Mouse (Mus musculus) hindbrain, embryonic 14.5 days (tissue): ENCODE results near the gene Sorcs3. TPM values are rescaled to one million over a fixed set of nuclear protein-coding genes. Genes with fewer than 3 reads are reported as not detected.

Source experiments
- ATAC-seq: fragments of 200-750 bp; cut with Nextera tagmentation; 2 replicates; pipeline ENCODE4 v1.8.0; 2017; ENCODE audit warnings: moderate number of reproducible peaks, mild to moderate bottlenecking, moderate TSS enrichment, moderate library complexity; ENCODE audit not compliant: low FRiP score
- DNase-seq: peaks from one replicate; pipeline ENCODE4 v3.0.0-alpha.2; 2015; ENCODE audit warnings: low spot score
- H3K27ac ChIP-seq: fragments of 300-500 bp; sonication (generic); 2 replicates; pipeline ENCODE4 v1.5.1; 2014; ENCODE audit warnings: mild to moderate bottlenecking, moderate library complexity
- H3K27me3 ChIP-seq: fragments of 300-500 bp; sonication (generic); 2 replicates; pipeline ENCODE4 v1.6.1; 2014; ENCODE audit warnings: mild to moderate bottlenecking, low read length, mixed read lengths; ENCODE audit not compliant: control insufficient read depth, insufficient read depth
- H3K36me3 ChIP-seq: fragments of 300-500 bp; sonication (generic); replicated peaks from 2 replicates; pipeline ENCODE4 v1.6.1; 2014; ENCODE audit not compliant: control insufficient read depth, insufficient read depth
- H3K4me1 ChIP-seq: fragments of 300-500 bp; sonication (generic); replicated peaks from 2 replicates; pipeline ENCODE4 v1.6.1; 2014; ENCODE audit warnings: antibody characterized with exemption, low read length, mixed read lengths; ENCODE audit not compliant: control insufficient read depth, insufficient read depth
- H3K4me2 ChIP-seq: fragments of 300-500 bp; sonication (generic); replicated peaks from 2 replicates; pipeline ENCODE4 v1.6.1; 2014; ENCODE audit warnings: mild to moderate bottlenecking, moderate library complexity
- H3K4me3 ChIP-seq: fragments of 300-500 bp; sonication (generic); replicated peaks from 2 replicates; pipeline ENCODE4 v1.5.1; 2014; ENCODE audit warnings: mild to moderate bottlenecking, low read length
- H3K9ac ChIP-seq: fragments of 300-500 bp; sonication (generic); 2 replicates; pipeline ENCODE4 v1.6.1; 2014
- H3K9me3 ChIP-seq: fragments of 300-500 bp; sonication (generic); 2 replicates; pipeline ENCODE4 v1.6.1; 2016; ENCODE audit warnings: low read length; ENCODE audit not compliant: control insufficient read depth
- WGBS: fragments of 180-500 bp; shearing (Covaris S2); extraction: QIAGEN DNeasy Blood & Tissue Kit; methylation state at CpG from one replicate; pipeline ENCODE4 v1.1.7; 2014; 5-methylcytosine and 5-hydroxymethylcytosine counted together
- polyA plus RNA-seq: library from polyadenylated mRNA; unstranded; fragments of >200 nt; fragmentation: Nextera tagmentation; extraction: Ambion mirVana; gene quantifications from 2 replicates; pipeline ENCODE4 v1.2.1, GENCODE M21; 2014

Gene Sorcs3
- polyA plus RNA-seq, 1 experiment from 2014 or later: 16.9 TPM

GRCm38 (mm10) chr19:48779095-48779765, 573.4 kb downstream of the Sorcs3 start:
- 0 out of 2 replicates have a peak, but pooled peaks cover 9% of the 10 kb centered on the region for H3K9me3 ChIP-seq
- WGBS: 88% methylated on average over 3 of the region's 3 CpGs
- no peaks in the 10 kb centered on the region for H3K36me3 ChIP-seq
- no peak overlapping the region for H3K4me3 ChIP-seq
- no peaks in the 10 kb centered on the region for H3K27me3 ChIP-seq
- no peak for DNase-seq
- H3K4me2 ChIP-seq: no peak overlapping the region
- no peak for ATAC-seq
- H3K9ac ChIP-seq: no peak overlapping the region
- H3K4me1 ChIP-seq: peaks cover 10% of the 10 kb centered on the region; the same call in 1 of the 2 replicates
- H3K27ac ChIP-seq: no peak overlapping the region

- Histone ChIP-seq H3K27ac (no peak overlapping the region), H3K9me3 (0 out of 2 replicates have a peak, but pooled peaks cover 6% of the 10 kb centered on the region), H3K4me1 (peaks cover 10% of the 10 kb centered on the region; the same call in 1 of the 2 replicates), H3K27me3 (no peaks in the 10 kb centered on the region), H3K4me2 (no peak overlapping the region), H3K9ac (no peak overlapping the region), H3K36me3 (no peaks in the 10 kb centered on the region), H3K4me3 (no peak overlapping the region)
- DNase-seq (no peak), ATAC-seq (no peak)
- WGBS: 84% methylated on average over 2 of the region's 2 CpGs
Observed at GRCm38 (mm10) chr19:48780813-48781212, 575.0 kb downstream of the Sorcs3 start.

- H3K9ac ChIP-seq: no peak overlapping the region
- H3K4me3 ChIP-seq: no peak overlapping the region
- 24% methylated on average over 7 of the region's 7 CpGs for WGBS
- no peaks in the 10 kb centered on the region for H3K36me3 ChIP-seq
- no peaks in the 10 kb centered on the region for H3K27me3 ChIP-seq
- DNase-seq (peak; percentile 36), ATAC-seq (peak; percentile 76; the same call in 1 of the 2 replicates)
- no peaks in the 10 kb centered on the region for H3K9me3 ChIP-seq
- H3K4me1 ChIP-seq: peaks cover 10% of the 10 kb centered on the region; the same call in 1 of the 2 replicates
- peak overlapping the region; percentile 21; the same call in 1 of the 2 replicates for H3K27ac ChIP-seq
- H3K4me2 ChIP-seq: no peak overlapping the region
Observed at GRCm38 (mm10) chr19:48782024-48782721, 576.3 kb downstream of the Sorcs3 start.

GRCm38 (mm10) chr19:48787269-48787668, 581.4 kb downstream of the Sorcs3 start:
- H3K9me3 ChIP-seq: no peaks in the 10 kb centered on the region
- H3K4me1 ChIP-seq: peaks cover 3% of the 10 kb centered on the region; the same call in 1 of the 2 replicates
- H3K27me3 ChIP-seq: no peaks in the 10 kb centered on the region
- H3K4me3 ChIP-seq: no peak overlapping the region
- DNase-seq (no peak), ATAC-seq (no peak)
- no peak overlapping the region for H3K27ac ChIP-seq
- H3K4me2 ChIP-seq: no peak overlapping the region
- H3K9ac ChIP-seq: no peak overlapping the region
- no peaks in the 10 kb centered on the region for H3K36me3 ChIP-seq
- WGBS: 87% methylated on average over 4 of the region's 4 CpGs

- ATAC-seq: no peak
Observed at GRCm38 (mm10) chr19:48804546-48804945, 598.7 kb downstream of the Sorcs3 start.

GRCm38 (mm10) chr19:48811541-48811940, 605.7 kb downstream of the Sorcs3 start:
- WGBS: 61% methylated on average over 3 of the region's 3 CpGs
- H3K27ac ChIP-seq: no peak overlapping the region
- H3K4me1 ChIP-seq: no peaks in the 10 kb centered on the region
- no peak for DNase-seq
- H3K9ac ChIP-seq: no peak overlapping the region
- no peaks in the 10 kb centered on the region for H3K36me3 ChIP-seq
- H3K4me3 ChIP-seq: no peak overlapping the region
- no peaks in the 10 kb centered on the region for H3K27me3 ChIP-seq
- H3K9me3 ChIP-seq: no peaks in the 10 kb centered on the region
- H3K4me2 ChIP-seq: no peak overlapping the region
- no peak for ATAC-seq

More at GRCm38 (mm10) chr19:48804546-48804945, 598.7 kb downstream of the Sorcs3 start:
- Histone ChIP-seq H3K27ac (no peak overlapping the region), H3K4me2 (no peak overlapping the region), H3K27me3 (no peaks in the 10 kb centered on the region), H3K4me3 (no peak overlapping the region), H3K9ac (no peak overlapping the region), H3K4me1 (no peaks in the 10 kb centered on the region), H3K9me3 (no peaks in the 10 kb centered on the region), H3K36me3 (no peaks in the 10 kb centered on the region)
- 32% methylated on average over 6 of the region's 6 CpGs for WGBS
- no peak for DNase-seq

GRCm38 (mm10) chr19:48813823-48814222, 608.0 kb downstream of the Sorcs3 start:
- Histone ChIP-seq H3K36me3 (no peaks in the 10 kb centered on the region), H3K27me3 (no peaks in the 10 kb centered on the region)
- no peak for ATAC-seq

GRCm38 (mm10) chr19:48815064-48815463, 609.2 kb downstream of the Sorcs3 start:
- ATAC-seq (no peak), DNase-seq (no peak)
- Histone ChIP-seq H3K27me3 (no peaks in the 10 kb centered on the region), H3K4me3 (no peak overlapping the region), H3K9me3 (no peaks in the 10 kb centered on the region), H3K4me2 (no peak overlapping the region), H3K9ac (no peak overlapping the region), H3K27ac (no peak overlapping the region), H3K36me3 (no peaks in the 10 kb centered on the region), H3K4me1 (no peaks in the 10 kb centered on the region)
- 95% methylated on average over 3 of the region's 3 CpGs for WGBS

More at GRCm38 (mm10) chr19:48813823-48814222, 608.0 kb downstream of the Sorcs3 start:
- no peaks in the 10 kb centered on the region for H3K9me3 ChIP-seq
- no peak overlapping the region for H3K9ac ChIP-seq
- 88% methylated on average over 4 of the region's 4 CpGs for WGBS
- no peak for DNase-seq
- no peaks in the 10 kb centered on the region for H3K4me1 ChIP-seq
- H3K27ac ChIP-seq: no peak overlapping the region
- H3K4me3 ChIP-seq: no peak overlapping the region
- H3K4me2 ChIP-seq: no peak overlapping the region

DNA sequence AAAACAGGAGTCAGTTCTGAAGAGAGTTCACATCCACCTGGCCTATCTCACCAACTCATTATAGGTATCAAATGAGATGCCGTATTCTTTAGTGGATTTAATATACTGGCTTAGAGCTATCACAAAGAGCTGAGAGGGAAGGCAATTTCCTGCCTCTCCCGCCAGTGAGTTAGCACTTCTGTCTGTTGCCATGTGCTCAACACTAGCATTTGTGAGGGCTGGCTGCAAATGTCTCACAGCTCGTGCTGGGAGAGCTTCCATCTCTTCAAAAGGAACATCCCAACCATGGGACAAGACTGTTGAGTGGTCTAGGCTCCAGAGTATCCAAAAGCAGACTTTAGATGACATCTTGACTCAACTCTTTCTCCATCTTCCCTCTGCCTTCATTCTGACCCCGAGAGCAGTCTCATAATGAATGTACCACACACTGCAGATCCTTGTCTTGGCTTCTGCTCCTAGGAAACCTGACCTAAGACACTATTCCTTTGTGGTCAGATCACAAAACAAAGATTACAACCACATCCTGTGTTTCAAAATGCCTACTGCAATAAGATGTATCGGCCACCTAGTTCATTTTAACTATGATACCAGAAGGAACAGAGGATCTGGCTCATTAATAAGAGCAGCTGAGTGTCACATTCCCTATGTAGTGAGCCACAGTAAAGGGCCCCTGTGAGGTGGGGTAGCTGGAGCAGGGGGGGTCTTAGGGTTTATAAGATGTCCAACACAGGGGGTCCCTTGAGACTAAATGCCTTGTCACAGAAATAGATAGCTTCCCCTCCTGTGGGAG, 614.9 kb downstream of the Sorcs3 start:
- Histone ChIP-seq H3K27me3 (no peaks in the 10 kb centered on the region), H3K27ac (no peak overlapping the region), H3K9ac (no peak overlapping the region), H3K4me2 (no peak overlapping the region), H3K4me1 (no peaks in the 10 kb centered on the region), H3K36me3 (no peaks in the 10 kb centered on the region), H3K4me3 (no peak overlapping the region), H3K9me3 (no peaks in the 10 kb centered on the region)
- WGBS: 68% methylated on average over 5 of the region's 5 CpGs
- DNase-seq: no peak
- ATAC-seq: no peak
